Mouse (Mus musculus): Measurements from ENCODE around the gene Lmod1. TPM values are rescaled to one million over a fixed set of nuclear protein-coding genes. Genes with fewer than 3 reads are reported as not detected.

Gene Lmod1
- polyA plus RNA-seq, 1 experiment from 2014 or later = 4.5 TPM

DNA sequence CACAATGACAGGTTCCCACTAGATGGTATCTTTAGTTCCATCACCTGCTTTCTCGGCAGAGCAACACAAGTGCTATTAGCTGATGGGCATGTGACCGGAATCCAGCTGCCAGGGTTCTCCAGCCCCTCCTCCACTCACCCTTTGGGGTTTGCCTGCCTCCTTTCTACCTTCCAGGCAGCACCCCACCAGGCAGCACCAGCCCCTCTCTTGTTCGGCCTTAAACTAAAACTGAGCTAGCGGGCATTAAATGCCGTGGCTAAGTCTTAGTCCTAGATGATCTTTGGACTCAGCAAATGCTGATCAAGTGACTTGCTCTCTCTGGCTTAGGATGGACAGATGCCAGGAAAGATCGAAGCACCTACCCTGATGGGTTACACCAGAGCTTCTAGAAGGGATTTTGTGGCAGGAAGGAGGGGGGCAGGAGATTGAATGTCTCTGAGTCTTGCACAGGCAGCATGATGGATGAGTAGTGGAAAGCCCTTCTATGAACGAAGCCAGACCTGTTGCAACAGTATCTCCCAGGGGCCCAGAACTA, 1.2 kb upstream of the Lmod1 start:
- Histone ChIP-seq H3K27me3 (0 out of 2 replicates have a peak, but pooled peaks cover 4% of the 10 kb centered on the region), H3K4me3 (no peak overlapping the region), H3K9me3 (no peaks in the 10 kb centered on the region), H3K9ac (no peak overlapping the region), H3K4me1 (peaks cover 5% of the 10 kb centered on the region; the same call in 1 of the 2 replicates), H3K36me3 (no peaks in the 10 kb centered on the region), H3K4me2 (no peak overlapping the region), H3K27ac (no peak overlapping the region)
- ATAC-seq (ENCODE audit: borderline replicate concordance, extremely low read depth, low FRiP score, low TSS enrichment) = no peak
- 69% methylated on average over 7 of the region's 7 CpGs for WGBS

GRCm38 (mm10) chr1:135325934-135326333, 1.3 kb downstream of the Lmod1 start:
- Histone ChIP-seq H3K9me3 (no peaks in the 10 kb centered on the region), H3K27ac (no peak overlapping the region), H3K4me1 (peaks cover 5% of the 10 kb centered on the region; the same call in 1 of the 2 replicates), H3K9ac (no peak overlapping the region; the same call in 1 of the 2 replicates), H3K27me3 (0 out of 2 replicates have a peak, but pooled peaks cover 4% of the 10 kb centered on the region), H3K4me2 (peak overlapping the region; percentile 12; the same call in 1 of the 2 replicates), H3K4me3 (0 out of 2 replicates have a peak overlapping the region, but pooled peaks have one; percentile 25), H3K36me3 (no peaks in the 10 kb centered on the region)
- WGBS = 73% methylated on average over 2 of the region's 2 CpGs
- no peak for ATAC-seq (ENCODE audit: borderline replicate concordance, extremely low read depth, low FRiP score, low TSS enrichment)

GRCm38 (mm10) chr1:135328368-135328767, 3.8 kb downstream of the Lmod1 start:
- no peak overlapping the region for H3K4me3 ChIP-seq
- 0 out of 2 replicates have a peak, but pooled peaks cover 3% of the 10 kb centered on the region for H3K27me3 ChIP-seq
- no peak overlapping the region for H3K27ac ChIP-seq
- H3K4me2 ChIP-seq = no peak overlapping the region
- ATAC-seq (ENCODE audit: borderline replicate concordance, extremely low read depth, low FRiP score, low TSS enrichment) = no peak
- no peak overlapping the region for H3K9ac ChIP-seq
- no peaks in the 10 kb centered on the region for H3K9me3 ChIP-seq
- peaks cover 5% of the 10 kb centered on the region; the same call in 1 of the 2 replicates for H3K4me1 ChIP-seq
- no peaks in the 10 kb centered on the region for H3K36me3 ChIP-seq
- WGBS = 51% methylated on average over 5 of the region's 5 CpGs

DNA sequence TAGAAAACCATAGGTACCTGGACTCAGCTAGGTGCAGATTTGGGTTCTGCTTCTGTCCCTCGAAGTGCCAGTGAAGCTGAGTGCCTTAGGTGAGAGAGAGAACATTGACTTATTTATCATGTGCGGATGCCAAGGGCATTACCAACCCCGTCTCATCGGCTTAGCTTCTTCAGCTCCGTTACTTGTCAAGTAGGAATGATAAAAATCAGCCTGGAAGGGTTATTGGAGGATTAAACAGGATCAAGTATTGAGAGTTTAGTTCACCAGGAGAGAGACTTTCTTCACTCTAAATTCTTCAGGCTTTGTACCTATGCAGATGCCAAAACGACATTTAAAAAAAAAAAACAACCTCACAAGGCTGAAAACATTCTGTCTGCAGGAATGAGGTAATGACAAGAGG, 6.0 kb downstream of the Lmod1 start:
- Histone ChIP-seq H3K4me1 (no peaks in the 10 kb centered on the region), H3K27ac (no peak overlapping the region), H3K9me3 (no peaks in the 10 kb centered on the region), H3K4me2 (no peak overlapping the region), H3K4me3 (no peak overlapping the region), H3K27me3 (no peaks in the 10 kb centered on the region), H3K9ac (no peak overlapping the region), H3K36me3 (no peaks in the 10 kb centered on the region)
- ATAC-seq (ENCODE audit: borderline replicate concordance, extremely low read depth, low FRiP score, low TSS enrichment) = no peak
- 62% methylated on average over 6 of the region's 6 CpGs for WGBS

DNA sequence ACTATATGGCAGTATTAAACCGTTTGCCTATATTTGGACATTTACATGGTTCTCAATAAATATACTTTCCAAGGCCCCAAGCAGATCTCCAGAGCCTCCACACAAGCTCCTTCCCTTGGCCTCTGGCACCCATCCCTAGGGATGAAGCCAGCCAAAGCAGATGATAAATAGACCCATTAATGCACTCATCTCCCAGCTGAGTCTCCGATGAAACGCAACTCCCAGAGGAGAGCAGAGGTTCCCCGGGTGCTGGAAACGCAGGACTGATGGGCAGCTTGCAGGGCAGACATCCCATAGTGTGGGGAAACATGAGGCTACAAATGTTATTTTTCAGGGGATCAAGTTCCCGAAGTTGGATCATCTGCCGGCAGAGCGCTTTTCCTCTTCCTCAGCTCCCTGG, 17.3 kb downstream of the Lmod1 start:
- H3K27me3 ChIP-seq = no peaks in the 10 kb centered on the region
- no peak overlapping the region for H3K4me3 ChIP-seq
- ATAC-seq (ENCODE audit: borderline replicate concordance, extremely low read depth, low FRiP score, low TSS enrichment) = no peak
- H3K9ac ChIP-seq = no peak overlapping the region
- WGBS = 46% methylated on average over 8 of the region's 8 CpGs
- no peaks in the 10 kb centered on the region for H3K36me3 ChIP-seq
- H3K27ac ChIP-seq = no peak overlapping the region
- peaks cover 3% of the 10 kb centered on the region for H3K4me1 ChIP-seq
- H3K9me3 ChIP-seq = no peaks in the 10 kb centered on the region
- no peak overlapping the region for H3K4me2 ChIP-seq

- WGBS = 51% methylated on average over 4 of the region's 4 CpGs
Measured at GRCm38 (mm10) chr1:135344026-135344425, 19.4 kb downstream of the Lmod1 start.

DNA sequence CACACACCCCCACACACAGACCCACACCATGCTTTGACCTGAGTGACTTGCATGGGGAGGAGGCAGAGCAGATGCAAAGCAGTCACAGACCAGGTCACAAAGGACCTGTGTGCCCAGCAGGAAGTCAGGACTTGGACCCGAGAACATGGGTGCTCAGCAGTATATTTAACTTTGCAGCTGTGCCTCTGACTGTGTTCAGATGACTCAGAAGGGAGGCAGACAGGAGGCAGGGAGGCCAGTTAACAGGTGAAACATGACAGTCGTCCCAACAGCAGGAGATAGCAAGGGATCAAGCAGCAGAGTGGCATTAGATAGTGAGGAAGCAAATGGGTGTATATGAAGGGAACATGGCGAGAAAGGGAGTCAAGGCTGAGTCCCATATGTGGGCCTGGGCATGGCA, 22.3 kb downstream of the Lmod1 start:
- peaks cover 17% of the 10 kb centered on the region for H3K4me1 ChIP-seq
- no peak overlapping the region for H3K4me3 ChIP-seq
- 47% methylated on average over 3 of the region's 3 CpGs for WGBS
- H3K27me3 ChIP-seq = no peaks in the 10 kb centered on the region
- no peaks in the 10 kb centered on the region for H3K36me3 ChIP-seq
- no peak for ATAC-seq (ENCODE audit: borderline replicate concordance, extremely low read depth, low FRiP score, low TSS enrichment)
- H3K27ac ChIP-seq = peak overlapping the region; percentile 82
- H3K9me3 ChIP-seq = no peaks in the 10 kb centered on the region
- H3K9ac ChIP-seq = no peak overlapping the region
- H3K4me2 ChIP-seq = no peak overlapping the region

More at GRCm38 (mm10) chr1:135344026-135344425, 19.4 kb downstream of the Lmod1 start:
- H3K4me3 ChIP-seq = no peak overlapping the region
- H3K9ac ChIP-seq = no peak overlapping the region
- ATAC-seq (ENCODE audit: borderline replicate concordance, extremely low read depth, low FRiP score, low TSS enrichment) = no peak
- no peaks in the 10 kb centered on the region for H3K27me3 ChIP-seq
- H3K4me2 ChIP-seq = no peak overlapping the region
- H3K36me3 ChIP-seq = no peaks in the 10 kb centered on the region
- no peak overlapping the region for H3K27ac ChIP-seq
- peaks cover 17% of the 10 kb centered on the region for H3K4me1 ChIP-seq
- H3K9me3 ChIP-seq = no peaks in the 10 kb centered on the region

- H3K9ac ChIP-seq = no peak overlapping the region
- peak overlapping the region; percentile 82 for H3K27ac ChIP-seq
- peak; percentile 59 for ATAC-seq (ENCODE audit: borderline replicate concordance, extremely low read depth, low FRiP score, low TSS enrichment)
- no peaks in the 10 kb centered on the region for H3K36me3 ChIP-seq
- no peak overlapping the region for H3K4me3 ChIP-seq
- no peak overlapping the region; the same call in 1 of the 2 replicates for H3K4me2 ChIP-seq
- no peaks in the 10 kb centered on the region for H3K27me3 ChIP-seq
- peaks cover 17% of the 10 kb centered on the region for H3K4me1 ChIP-seq
- no peaks in the 10 kb centered on the region for H3K9me3 ChIP-seq
- WGBS = 32% methylated on average over 4 of the region's 4 CpGs
Measured at GRCm38 (mm10) chr1:135347498-135348169, 23.0 kb downstream of the Lmod1 start.

- Histone ChIP-seq H3K36me3 (no peaks in the 10 kb centered on the region), H3K4me2 (no peak overlapping the region), H3K4me3 (no peak overlapping the region), H3K27ac (no peak overlapping the region), H3K27me3 (no peaks in the 10 kb centered on the region), H3K9ac (no peak overlapping the region), H3K4me1 (peaks cover 14% of the 10 kb centered on the region), H3K9me3 (no peaks in the 10 kb centered on the region)
- ATAC-seq (ENCODE audit: borderline replicate concordance, extremely low read depth, low FRiP score, low TSS enrichment) = no peak
- 73% methylated on average over 3 of the region's 3 CpGs for WGBS
Measured at GRCm38 (mm10) chr1:135351953-135352352, 27.3 kb downstream of the Lmod1 start.

- Histone ChIP-seq H3K9me3 (no peaks in the 10 kb centered on the region), H3K36me3 (no peaks in the 10 kb centered on the region), H3K27ac (peak overlapping the region; percentile 44; the same call in 1 of the 2 replicates), H3K4me1 (0 out of 2 replicates have a peak, but pooled peaks cover 3% of the 10 kb centered on the region), H3K4me3 (no peak overlapping the region), H3K27me3 (no peaks in the 10 kb centered on the region), H3K9ac (no peak overlapping the region), H3K4me2 (no peak overlapping the region)
- WGBS = 5% methylated on average over 2 of the region's 2 CpGs
- ATAC-seq (ENCODE audit: borderline replicate concordance, extremely low read depth, low FRiP score, low TSS enrichment) = peak; percentile 69
Measured at GRCm38 (mm10) chr1:135359071-135359470, 34.5 kb downstream of the Lmod1 start.

DNA sequence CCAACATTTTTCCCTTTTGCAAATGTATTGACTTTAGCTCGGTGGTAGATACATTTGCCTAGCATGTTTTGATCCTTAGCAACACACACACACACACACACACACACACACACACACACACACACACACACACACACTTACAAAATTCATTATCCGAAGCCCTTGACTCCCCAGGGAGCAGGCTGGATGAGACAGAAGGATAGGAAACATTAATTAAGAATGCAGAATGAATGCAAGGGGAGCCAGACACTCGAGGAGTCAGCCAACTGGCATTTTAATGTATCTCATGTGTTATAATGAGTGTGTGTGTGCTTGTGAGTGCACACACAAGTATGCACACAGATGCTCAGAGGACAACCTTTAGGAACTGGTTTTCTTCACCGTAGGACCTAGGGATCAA, 36.9 kb downstream of the Lmod1 start:
- WGBS = 78% methylated on average over 4 of the region's 4 CpGs
- Histone ChIP-seq H3K9ac (no peak overlapping the region), H3K4me1 (0 out of 2 replicates have a peak, but pooled peaks cover 3% of the 10 kb centered on the region), H3K9me3 (no peaks in the 10 kb centered on the region), H3K36me3 (no peaks in the 10 kb centered on the region), H3K27me3 (no peaks in the 10 kb centered on the region), H3K4me3 (no peak overlapping the region), H3K27ac (no peak overlapping the region), H3K4me2 (no peak overlapping the region)
- no peak for ATAC-seq (ENCODE audit: borderline replicate concordance, extremely low read depth, low FRiP score, low TSS enrichment)

DNA sequence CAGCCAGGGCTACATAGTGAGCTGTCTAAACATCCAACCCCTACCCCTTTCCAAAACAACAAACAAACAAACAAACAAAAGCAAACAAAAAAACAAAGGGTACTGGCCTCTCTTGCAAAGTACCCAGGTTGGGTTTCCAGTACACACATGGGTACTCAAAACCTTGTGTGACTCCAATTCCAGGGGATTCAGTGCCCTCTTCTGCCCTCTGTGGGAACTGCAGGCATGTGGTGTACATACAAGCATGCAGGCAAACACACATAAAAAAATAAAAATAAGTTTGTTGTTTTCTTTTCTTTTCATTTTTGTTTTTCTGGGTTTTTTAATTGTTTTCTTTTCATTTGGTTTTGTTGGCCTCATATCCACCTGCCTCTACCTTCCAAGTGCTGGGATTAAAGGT, 37.5 kb downstream of the Lmod1 start:
- H3K9me3 ChIP-seq = no peaks in the 10 kb centered on the region
- no peak for ATAC-seq (ENCODE audit: borderline replicate concordance, extremely low read depth, low FRiP score, low TSS enrichment)
- H3K36me3 ChIP-seq = no peaks in the 10 kb centered on the region
- no peak overlapping the region for H3K4me2 ChIP-seq
- H3K27ac ChIP-seq = no peak overlapping the region
- 0 out of 2 replicates have a peak, but pooled peaks cover 3% of the 10 kb centered on the region for H3K4me1 ChIP-seq
- H3K27me3 ChIP-seq = no peaks in the 10 kb centered on the region
- no peak overlapping the region for H3K4me3 ChIP-seq
- no peak overlapping the region for H3K9ac ChIP-seq

All from lung, embryonic 15.5 days (tissue).